In genomic region chr15:37165887-37166507, GRCm38 (mm10) we compare ENCODE assay signal across 9 mouse cellular contexts.
DNase-seq lines count a peak whose midpoint lies in the region; ATAC-seq lines count a peak whose summit lies in the region.
"Had no signal": no experiment of that assay in that cellular context is flagged by ENCODE, and none has a peak within 500 bp of the region (broad histone marks: within the 10 kb centered on the region; RNA-seq: fewer than 3 reads in every experiment).

No protein-coding gene starts in this region.

- peak; percentile 94 for ATAC-seq in intestine, embryonic 15.5 days
- no peak for ATAC-seq in activated CD4-positive, CD25-positive, alpha-beta regulatory T cell, adult 4 months
- no peak for ATAC-seq in megakaryocyte progenitor cell, adult 5-6 weeks (replicated peaks; ENCODE audit: poor library complexity)

- peak overlapping the region; percentile 40 for H3K4me2 ChIP-seq in intestine, embryonic 15.5 days (replicated peaks)
- H3K4me2 ChIP-seq: liver, embryonic 15.5 days had no signal

- no peak overlapping the region for H3K27ac ChIP-seq in intestine, embryonic 15.5 days
- H3K27ac ChIP-seq: liver, embryonic 15.5 days had no signal

- H3K9ac ChIP-seq in intestine, embryonic 15.5 days = no peak overlapping the region
- H3K9ac ChIP-seq: liver, embryonic 15.5 days had no signal

- no peak overlapping the region for H3K4me3 ChIP-seq in intestine, embryonic 15.5 days (replicated peaks)
- H3K4me3 ChIP-seq: liver, embryonic 15.5 days had no signal

- H3K4me1 ChIP-seq in intestine, embryonic 15.5 days (replicated peaks) = peaks cover 7% of the 10 kb centered on the region; the same call in 1 of the 2 replicates
- H3K4me1 ChIP-seq: liver, embryonic 15.5 days had no signal

- no peaks in the 10 kb centered on the region for H3K9me3 ChIP-seq in intestine, embryonic 15.5 days
- H3K9me3 ChIP-seq: liver, embryonic 15.5 days had no signal

- H3K27me3 ChIP-seq in intestine, embryonic 15.5 days (replicated peaks) = no peaks in the 10 kb centered on the region
- H3K27me3 ChIP-seq: liver, embryonic 15.5 days had no signal

- DNase-seq in cerebellum, postnatal 14 days = peak; percentile 27 to 39
- DNase-seq in cerebellum, postnatal 36 days = no peak
- DNase-seq in R1 (ENCODE audit: low read depth, low spot score) = peak; percentile 86
- DNase-seq in lung, adult 18-20 months = peak; percentile 70 to 77
- DNase-seq in frontal cortex, postnatal 10 days (ENCODE audit: low spot score in 2 of 2) = no peak

- no peaks in the 10 kb centered on the region for H3K36me3 ChIP-seq in intestine, embryonic 15.5 days
- H3K36me3 ChIP-seq: liver, embryonic 15.5 days had no signal

- WGBS in intestine, embryonic 15.5 days = 20% methylated on average over 12 of the region's 12 CpGs

Comparison
In these comparisons a context has a peak if more than half of its experiments do, and no peak if none do; other contexts are left out.
1. DNase-seq: peak in cerebellum, postnatal 14 days (2 of 2), R1 (single experiment) and lung, adult 18-20 months (2 of 2); none in cerebellum, postnatal 36 days (0 of 2) and frontal cortex, postnatal 10 days (0 of 2).